Mouse (Mus musculus): Measurements from ENCODE around the gene Apol11b.
"Not testable (repeated sequence)": the region's sequence is repeated elsewhere in the genome, so short reads cannot be mapped to it uniquely, and the experiment has no call there.

Gene Apol11b

DNA sequence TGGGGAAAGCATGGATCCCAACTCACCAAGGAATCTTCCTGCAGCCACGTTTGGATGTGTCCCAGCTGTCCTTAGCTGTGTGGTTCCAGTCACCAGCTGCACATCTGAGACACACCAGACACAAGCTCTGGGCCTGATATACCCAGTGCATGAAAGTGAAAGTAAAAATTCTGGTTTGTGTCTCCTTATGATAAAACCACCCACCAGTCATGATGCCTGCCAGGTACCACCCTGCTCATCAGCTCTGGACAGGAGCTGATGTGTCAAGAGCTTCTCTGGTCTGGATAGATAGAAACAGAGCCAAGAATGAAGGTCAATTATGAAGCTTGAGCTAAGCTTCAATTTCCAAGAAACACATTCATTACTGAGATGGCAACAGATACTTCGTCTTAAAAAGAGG is at the start of gene Apol11b:
Gene Apol11b (minus strand): TSS at position 111 of the 400 bp plus-strand sequence.
- DNase-seq (ENCODE audit: low read depth, low spot score): not testable (repeated sequence)

DNA sequence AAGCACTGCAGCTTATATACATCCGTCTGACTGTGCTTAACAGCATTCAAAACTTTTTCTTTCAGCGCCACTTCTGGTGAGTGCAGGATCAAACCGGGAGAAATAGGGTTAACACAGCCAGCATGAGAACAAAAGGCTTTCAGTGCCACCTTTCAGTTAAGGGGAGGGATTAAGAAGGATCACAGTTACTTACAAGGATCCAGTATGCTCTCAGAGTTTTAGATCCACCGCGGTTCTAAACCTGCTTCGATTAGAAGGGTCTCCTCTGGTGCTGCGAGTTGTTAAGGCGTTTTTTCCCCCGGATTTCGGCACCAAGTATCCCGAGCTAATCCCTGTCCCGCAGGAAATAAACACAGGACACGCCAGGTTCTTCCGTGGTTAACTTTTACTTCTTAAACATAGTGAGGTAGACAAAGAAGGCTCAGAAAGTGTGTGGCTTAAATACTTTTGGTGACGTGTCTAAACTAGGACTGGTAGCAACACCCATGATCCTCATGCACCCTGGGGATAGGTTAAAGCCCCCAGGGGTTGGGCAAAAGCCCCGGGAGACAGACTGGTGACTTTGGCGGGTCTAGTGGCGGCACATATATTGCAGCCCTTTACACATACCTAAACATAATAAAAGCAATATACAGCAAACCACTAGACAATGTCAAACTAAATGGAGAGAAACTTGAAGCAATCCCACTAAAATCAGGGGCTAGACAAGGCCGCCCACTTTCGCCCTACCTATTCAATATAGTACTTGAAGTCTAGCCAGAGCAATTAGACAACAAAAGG is 48.6 kb upstream of the Apol11b start:
- not testable (repeated sequence) for DNase-seq (ENCODE audit: low read depth, low spot score)

DNA sequence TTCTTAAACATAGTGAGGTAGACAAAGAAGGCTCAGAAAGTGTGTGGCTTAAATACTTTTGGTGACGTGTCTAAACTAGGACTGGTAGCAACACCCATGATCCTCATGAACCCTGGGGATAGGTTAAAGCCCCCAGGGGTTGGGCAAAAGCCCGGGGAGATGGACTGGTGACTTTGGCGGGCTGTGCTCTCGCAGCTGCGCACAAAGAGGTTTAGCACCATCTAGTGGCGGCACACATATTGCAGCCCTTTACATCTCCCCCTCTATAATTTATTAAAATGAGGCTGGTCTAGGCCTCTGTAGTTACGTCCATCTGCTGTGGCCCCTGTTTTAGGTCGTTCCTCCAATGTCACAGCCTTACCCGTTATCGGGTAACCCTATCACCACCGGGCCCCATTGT is 40.9 kb upstream of the Apol11b start:
- DNase-seq (ENCODE audit: low read depth, low spot score): not testable (repeated sequence)

DNA sequence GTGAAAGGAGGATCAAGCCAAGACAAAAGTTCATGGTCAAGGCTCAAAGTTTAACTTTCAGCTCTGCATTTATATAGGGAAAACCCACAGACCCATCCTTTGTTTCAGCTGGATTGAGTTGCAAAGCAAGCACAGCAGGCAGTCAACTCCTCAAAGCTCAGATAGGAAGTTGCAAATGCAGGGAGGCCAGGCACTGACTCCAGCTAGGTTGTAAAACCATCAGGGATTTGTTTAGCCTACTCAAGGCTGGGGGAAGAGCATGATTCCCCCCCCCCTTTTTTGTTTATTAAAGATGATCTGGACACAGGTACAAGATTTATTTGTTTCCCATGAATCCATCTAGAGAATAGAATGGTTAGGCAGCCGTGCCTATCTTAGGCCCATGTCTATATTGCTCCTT is 31.0 kb upstream of the Apol11b start:
- DNase-seq (ENCODE audit: low read depth, low spot score): not testable (repeated sequence)

DNA sequence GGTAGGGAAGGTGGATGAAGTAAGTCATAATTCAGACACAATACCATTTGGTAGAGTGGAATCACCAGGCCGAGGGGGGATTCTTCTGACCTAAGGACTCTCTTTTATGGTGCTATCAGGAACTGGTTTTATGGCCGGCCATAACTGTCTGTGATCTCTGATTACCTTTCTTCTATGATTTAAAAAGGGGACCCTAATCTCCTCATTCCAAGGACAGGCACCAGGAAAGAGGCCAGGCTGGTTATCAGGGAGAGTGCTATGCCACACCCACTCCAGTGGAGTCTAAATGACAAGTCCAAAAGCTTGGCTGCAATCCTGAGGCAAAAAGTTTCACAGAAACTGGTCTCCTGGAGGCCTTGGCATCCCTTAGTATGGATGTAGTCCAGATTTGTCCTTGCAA is 18.8 kb upstream of the Apol11b start:
- DNase-seq (ENCODE audit: low read depth, low spot score): not testable (repeated sequence)

DNA sequence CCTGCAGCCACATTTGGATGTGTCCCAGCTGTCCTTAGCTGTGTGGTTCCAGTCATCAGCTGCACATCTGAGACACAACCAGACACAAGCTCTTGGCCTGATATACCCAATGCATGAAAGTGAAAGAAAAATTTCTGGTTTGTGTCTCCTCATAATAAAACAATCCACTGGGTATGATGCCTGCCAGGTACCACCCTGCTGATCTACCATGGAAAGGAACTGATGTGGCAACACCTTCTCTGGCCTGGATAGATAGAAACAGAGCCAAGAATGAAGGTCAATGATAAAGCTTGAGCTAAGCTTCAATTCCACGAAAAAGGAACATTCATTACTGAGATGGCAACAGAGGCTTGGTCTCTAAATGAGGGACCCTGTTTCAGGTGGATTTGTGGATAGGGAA is 16.7 kb upstream of the Apol11b start:
- not testable (repeated sequence) for DNase-seq (ENCODE audit: low read depth, low spot score)

DNA sequence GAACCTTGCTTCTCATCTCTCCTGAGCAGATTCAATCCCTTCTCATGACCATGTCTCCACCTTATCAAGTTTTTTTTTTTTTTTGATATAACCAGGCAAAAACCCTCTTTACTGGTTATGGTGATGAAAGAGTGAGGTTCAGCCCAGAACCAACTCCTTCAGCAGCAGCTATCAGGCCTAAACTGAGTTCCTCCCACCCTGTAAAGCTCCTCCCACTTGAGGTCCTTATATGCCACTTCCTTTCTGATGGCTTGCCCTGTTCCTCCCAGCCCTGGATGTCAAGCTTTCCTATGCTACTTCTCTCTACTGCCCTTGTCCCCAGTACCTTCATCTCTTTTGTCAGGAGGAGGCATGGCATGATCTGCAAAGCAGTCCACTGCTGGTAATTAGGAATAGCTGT is 8.1 kb upstream of the Apol11b start:
- not testable (repeated sequence) for DNase-seq (ENCODE audit: low read depth, low spot score)

DNA sequence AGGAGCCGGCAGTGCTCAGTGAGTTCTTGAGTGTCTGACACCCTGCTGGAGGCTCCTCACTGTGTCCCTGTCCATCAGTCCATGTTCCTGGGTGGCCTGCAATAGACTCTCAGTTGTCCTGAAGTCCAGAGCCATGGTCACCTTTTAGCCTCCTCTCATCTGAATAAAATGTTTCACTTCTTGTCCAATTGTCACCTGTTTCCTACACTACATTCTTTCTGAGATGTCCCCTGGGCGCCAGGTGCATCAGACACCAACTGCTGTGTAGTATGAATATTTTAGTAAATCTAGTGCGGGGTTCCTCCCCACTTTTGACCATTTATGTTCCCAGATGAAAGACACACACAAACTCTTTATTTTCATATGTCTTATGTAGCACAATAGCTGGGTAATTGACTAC is 13.3 kb downstream of the Apol11b start:
- DNase-seq (ENCODE audit: low read depth, low spot score): not testable (repeated sequence)

DNA sequence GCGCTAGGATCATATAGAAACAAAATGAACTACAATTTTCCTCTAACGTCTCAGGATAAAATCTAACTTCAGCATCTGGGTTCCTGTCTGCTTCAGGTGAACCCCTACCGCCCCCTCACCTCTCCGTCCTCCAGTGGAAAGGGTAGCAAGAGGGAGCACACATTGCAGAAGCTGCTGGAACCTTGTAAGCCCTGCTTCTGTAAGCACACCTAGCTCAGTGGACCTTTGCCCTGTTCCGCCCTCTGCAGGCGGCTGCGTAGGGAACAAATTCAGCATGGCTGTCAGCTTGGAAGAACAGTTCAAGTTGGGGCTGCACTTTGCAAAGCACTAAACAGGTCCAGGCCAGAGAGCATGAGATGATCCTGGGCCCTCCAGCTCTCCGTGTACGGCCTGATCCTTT is 14.4 kb downstream of the Apol11b start:
- DNase-seq (ENCODE audit: low read depth, low spot score): not testable (repeated sequence)

DNA sequence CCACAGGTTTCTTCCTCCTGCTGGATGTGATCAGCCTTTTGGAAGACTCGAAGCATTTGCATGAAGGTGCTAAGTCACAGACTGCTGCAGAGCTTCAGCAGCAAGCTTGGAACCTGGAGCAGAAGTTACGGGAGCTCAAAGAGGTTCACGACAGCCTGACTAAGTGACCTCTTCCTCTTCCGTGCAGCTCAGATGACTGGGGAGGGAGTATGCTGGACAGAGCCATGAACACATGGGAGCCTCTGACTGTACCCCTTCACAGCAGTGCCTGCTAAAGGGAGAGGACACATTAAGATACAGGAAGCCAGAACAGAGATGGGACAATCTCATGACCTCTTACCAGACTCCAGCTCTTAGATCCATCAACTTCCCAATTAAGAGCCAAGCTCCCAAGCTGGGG is 16.6 kb downstream of the Apol11b start:
- DNase-seq (ENCODE audit: low read depth, low spot score): not testable (repeated sequence)

DNA sequence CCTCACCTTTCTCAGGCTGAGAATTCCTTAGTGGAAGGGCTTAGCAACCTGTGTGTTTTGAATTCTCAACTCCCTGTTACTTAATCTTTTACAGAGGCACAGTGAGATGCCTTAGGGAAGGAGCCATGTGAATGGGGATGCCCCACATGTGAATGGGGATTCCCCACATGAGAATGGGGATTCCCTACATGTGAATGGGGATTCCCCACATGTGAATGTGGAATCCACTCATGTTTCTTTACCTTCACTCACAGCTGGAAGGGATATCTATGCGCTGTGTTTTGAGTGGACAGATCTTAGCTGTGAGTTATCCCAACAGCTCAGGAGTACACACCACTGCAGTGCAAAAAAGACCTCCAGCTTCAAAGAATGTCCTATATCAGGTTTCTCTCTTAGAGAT is 18.4 kb downstream of the Apol11b start:
- no peak for DNase-seq (ENCODE audit: low read depth, low spot score)

DNA sequence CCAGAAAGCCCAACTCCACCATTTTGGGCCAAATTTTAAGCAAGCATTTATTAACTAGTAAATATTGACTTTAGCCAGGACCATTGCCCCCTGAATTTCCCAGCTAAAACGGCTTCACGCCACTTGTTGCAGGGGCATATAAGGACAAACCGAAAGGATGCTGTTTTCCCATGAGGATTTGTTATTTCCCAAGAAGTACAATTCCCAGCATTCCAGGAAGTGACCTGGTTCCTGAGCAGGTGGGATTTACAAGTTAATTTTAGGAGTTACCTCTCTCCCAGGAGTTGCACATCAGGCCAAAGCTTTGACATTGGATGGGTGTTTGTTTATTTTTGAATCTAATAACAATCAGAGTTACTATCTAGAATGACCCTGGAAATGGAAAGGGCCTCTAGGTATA is 37.0 kb downstream of the Apol11b start:
- DNase-seq (ENCODE audit: low read depth, low spot score): no peak

DNA sequence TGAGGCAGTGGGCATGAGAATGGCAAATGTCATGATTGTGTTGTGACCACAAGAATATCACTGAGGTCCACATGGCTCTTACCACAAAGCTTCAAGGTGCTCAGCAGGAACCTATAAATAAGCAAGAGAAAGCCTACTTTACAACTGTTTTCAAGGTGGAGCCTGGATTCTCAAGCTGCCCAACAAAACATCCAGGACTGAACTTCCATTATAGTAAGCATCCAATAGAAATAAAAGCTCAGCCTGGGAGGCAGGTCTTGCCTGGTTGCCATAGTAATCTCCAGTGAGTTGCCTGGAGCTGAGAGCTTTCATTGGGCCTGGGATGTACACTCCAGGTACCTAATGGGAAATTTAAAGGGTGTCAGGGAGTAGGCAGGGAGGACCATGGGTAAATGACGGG is 44.1 kb downstream of the Apol11b start, which contains the start of gene Gm36245:
Gene Gm36245 (plus strand): TSS at position 301 of the 400 bp plus-strand sequence.
- DNase-seq (ENCODE audit: low read depth, low spot score): no peak

DNA sequence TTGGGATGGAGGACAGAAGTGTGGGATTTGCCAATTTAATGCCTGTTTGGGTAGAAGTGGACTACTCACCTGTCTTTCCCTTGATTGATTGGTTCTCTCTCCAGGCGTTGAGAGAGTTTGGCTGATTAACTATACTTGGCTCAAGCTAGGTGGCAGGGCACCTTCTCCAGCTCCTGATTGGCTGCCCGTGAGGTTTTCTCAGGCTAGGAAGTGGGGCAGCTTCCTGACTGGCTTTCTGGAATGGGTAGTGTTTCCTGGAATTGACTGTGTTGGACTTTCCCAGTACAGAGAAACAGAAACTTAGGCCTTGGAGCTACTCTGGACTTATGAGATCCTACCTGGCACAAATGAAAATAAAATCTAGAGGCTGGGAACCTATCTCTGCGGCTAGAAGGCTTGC is 44.7 kb downstream of the Apol11b start:
- no peak for DNase-seq (ENCODE audit: low read depth, low spot score)

DNA sequence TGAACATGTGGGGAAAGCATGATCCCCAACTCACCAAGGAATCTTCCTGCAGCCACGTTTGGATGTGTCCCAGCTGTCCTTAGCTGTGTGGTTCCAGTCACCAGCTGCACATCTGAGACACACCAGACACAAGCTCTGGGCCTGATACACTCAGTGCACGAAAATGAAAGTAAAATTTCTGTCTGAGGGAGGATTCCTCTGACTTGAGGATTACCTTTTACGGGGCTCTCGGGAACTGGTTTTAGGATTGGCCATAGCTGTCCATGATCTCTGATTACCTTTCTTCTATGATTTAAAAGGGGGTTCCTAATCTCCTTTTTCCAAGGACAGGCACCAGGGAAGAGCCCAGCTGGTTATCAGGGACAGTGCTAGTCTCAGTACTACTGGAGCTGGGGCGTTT is 47.1 kb downstream of the Apol11b start, which contains the start of gene Apol10b:
Gene Apol10b (minus strand): TSS at position 165 of the 400 bp plus-strand sequence.
- no peak for DNase-seq (ENCODE audit: low read depth, low spot score)

DNA sequence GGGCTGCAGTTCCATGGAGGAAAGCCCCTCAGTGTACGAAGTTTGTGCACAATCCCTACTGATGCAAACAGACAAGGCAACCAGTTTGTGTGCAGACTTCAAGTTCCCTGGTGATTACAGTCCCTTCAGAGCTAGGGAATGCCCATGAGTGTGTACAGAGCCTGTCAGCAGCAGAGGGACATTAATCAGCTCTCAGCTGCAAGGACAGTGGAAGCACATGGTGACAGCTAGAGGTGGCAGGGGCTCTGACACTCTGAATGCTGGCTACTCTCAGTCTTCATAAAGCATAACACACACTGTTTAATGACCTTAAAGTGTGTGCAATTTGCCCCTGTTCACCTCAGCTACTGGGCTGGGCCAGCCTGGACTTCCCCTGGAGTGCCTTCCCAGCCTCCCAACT is 49.5 kb downstream of the Apol11b start:
- DNase-seq (ENCODE audit: low read depth, low spot score): no peak

DNA sequence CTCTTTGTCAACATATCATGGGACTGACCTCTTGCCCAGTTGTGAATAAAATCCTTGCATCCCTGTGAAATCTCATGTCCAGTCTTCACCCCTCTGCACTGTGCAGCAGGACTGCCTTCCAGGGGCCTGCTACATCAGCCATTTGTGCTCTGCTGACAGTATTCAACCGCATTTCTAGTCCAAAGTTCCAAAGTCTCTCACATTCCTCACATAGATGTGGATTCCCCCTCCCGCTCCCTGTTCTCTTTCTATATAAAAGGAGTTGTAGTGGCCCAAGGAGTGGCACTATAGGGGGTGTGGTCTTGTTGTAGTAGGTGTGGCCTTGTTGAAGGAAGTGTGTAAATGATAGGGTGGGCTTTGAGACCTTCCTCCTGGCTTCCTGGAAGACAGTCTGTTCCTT is 52.2 kb downstream of the Apol11b start:
- DNase-seq (ENCODE audit: low read depth, low spot score): no peak

DNA sequence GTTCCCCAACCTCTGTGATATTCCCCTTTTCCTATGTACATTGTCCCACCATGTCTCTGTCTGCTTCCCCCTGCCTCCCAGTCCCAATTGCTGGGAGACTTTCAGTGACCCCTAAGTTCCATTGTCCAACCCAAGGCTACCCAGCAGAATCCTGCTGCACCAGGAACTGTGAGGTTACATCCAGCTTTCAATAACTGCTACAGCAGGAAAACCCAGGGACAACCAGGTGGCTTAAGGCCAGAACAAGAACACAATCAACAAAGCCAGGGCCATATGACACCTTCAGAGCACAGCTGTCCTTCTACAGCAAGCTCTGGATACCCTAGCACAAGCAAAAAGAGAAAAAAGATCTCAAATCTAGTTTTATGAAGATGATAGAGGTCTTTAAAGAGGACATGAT is 54.1 kb downstream of the Apol11b start:
- no peak for DNase-seq (ENCODE audit: low read depth, low spot score)

DNA sequence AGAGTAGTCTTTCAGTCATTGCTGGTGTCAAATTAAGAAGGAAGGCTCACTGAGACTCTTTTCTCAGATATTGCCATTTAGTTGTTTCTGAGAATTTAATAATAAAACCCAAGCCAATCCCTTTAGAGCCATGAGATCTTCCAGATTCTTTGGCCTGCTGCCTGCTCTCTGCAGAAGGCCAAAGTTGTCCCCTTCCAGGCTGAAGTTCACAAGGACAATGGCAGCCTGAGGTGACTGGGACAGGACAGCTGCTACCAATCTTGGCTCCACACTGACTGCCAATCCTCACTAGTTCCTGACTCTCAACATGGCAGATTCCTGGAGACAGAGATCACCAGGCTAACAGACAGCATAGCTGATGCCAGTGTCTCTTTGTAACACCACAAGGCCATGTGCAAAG is 56.1 kb downstream of the Apol11b start:
- DNase-seq (ENCODE audit: low read depth, low spot score): no peak

Measured in WW6 (cell line).